Comparison of ENCODE assay signal across 10 mouse cellular contexts in the genomic region with DNA sequence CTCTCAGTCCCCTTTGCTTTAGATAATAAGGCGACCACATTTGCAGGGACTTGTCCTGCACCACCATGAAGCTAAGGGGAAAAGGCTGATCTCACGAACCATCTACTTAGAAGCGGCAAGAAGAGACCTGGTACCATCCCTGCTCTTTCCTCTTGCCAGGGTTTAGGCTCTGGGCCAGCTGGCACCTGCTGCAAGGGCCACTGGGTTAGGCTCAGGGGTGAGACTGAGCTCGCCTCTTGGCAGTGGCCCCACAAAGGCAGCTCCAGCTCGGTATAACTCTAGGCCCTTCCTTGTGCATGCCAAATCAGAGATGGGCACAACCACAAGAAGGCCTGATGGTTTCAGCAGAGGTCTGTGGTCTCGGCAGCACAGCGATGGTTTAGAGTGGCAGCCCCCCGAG.
DNase-seq lines count a peak whose midpoint lies in the region; ATAC-seq and TF ChIP-seq lines count a peak whose summit lies in the region.
"Had no signal": no experiment of that assay in that cellular context is flagged by ENCODE, and none has a peak within 500 bp of the region (broad histone marks: within the 10 kb centered on the region; RNA-seq: fewer than 3 reads in every experiment).

No protein-coding gene starts in this region.

- H3K27me3 ChIP-seq in hindbrain, embryonic 10.5 days (ENCODE audit: insufficient read depth, poor library complexity, severe bottlenecking), result no peaks in the 10 kb centered on the region
- no peaks in the 10 kb centered on the region for H3K27me3 ChIP-seq in hindbrain, embryonic 12.5 days
- H3K27me3 ChIP-seq in stomach, postnatal 0 days (ENCODE audit: control insufficient read depth, insufficient read depth, low read length), result no peaks in the 10 kb centered on the region
- H3K27me3 ChIP-seq in midbrain, embryonic 13.5 days, result no peaks in the 10 kb centered on the region
- H3K27me3 ChIP-seq: forebrain, embryonic 12.5 days; limb, embryonic 13.5 days had no signal

- no peak for DNase-seq in hindbrain, embryonic 10.5 days (ENCODE audit: low spot score)
- DNase-seq in adrenal gland, postnatal 10 days, result peak; percentile 89
- DNase-seq in gastrocnemius, postnatal 10 days, result peak; percentile 78
- DNase-seq in kidney, adult 9 months, result peak; percentile 85
- no peak for DNase-seq in stomach, postnatal 0 days (ENCODE audit: low spot score)
- no peak for DNase-seq in left cerebral cortex, postnatal 14 days (ENCODE audit: low spot score in 2 of 2)

- no peak for ATAC-seq in hindbrain, embryonic 12.5 days (ENCODE audit: low FRiP score)
- ATAC-seq in stomach, postnatal 0 days (ENCODE audit: low FRiP score, low TSS enrichment), result no peak
- no peak for ATAC-seq in midbrain, embryonic 13.5 days

- H3K36me3 ChIP-seq in hindbrain, embryonic 10.5 days, result peaks cover 35% of the 10 kb centered on the region
- peaks cover 4% of the 10 kb centered on the region; the same call in 1 of the 2 replicates for H3K36me3 ChIP-seq in hindbrain, embryonic 12.5 days
- no peaks in the 10 kb centered on the region for H3K36me3 ChIP-seq in stomach, postnatal 0 days (ENCODE audit: control insufficient read depth, insufficient read depth, low read length)
- peaks cover 41% of the 10 kb centered on the region for H3K36me3 ChIP-seq in midbrain, embryonic 13.5 days
- H3K36me3 ChIP-seq: forebrain, embryonic 12.5 days had no signal

- no peak for TF ChIP-seq EP300 in stomach, postnatal 0 days (optimal IDR thresholded peaks at IDR 0.05)

- H3K9me3 ChIP-seq in hindbrain, embryonic 10.5 days, result no peaks in the 10 kb centered on the region
- H3K9me3 ChIP-seq in hindbrain, embryonic 12.5 days (replicated peaks), result no peaks in the 10 kb centered on the region
- H3K9me3 ChIP-seq in stomach, postnatal 0 days (ENCODE audit: control insufficient read depth, low read length), result no peaks in the 10 kb centered on the region
- no peaks in the 10 kb centered on the region for H3K9me3 ChIP-seq in midbrain, embryonic 13.5 days
- H3K9me3 ChIP-seq: forebrain, embryonic 12.5 days; limb, embryonic 13.5 days had no signal

- no peak for TF ChIP-seq CTCF in stomach, postnatal 0 days (IDR thresholded peaks at IDR 0.05; ENCODE audit: low read depth)

- H3K9ac ChIP-seq in hindbrain, embryonic 12.5 days, result no peak overlapping the region
- H3K9ac ChIP-seq in stomach, postnatal 0 days (ENCODE audit: low read length), result no peak overlapping the region
- H3K9ac ChIP-seq in midbrain, embryonic 13.5 days (replicated peaks), result no peak overlapping the region
- H3K9ac ChIP-seq: forebrain, embryonic 12.5 days; limb, embryonic 13.5 days had no signal

- H3K27ac ChIP-seq in hindbrain, embryonic 10.5 days, result peak overlapping the region; percentile 16; the same call in 1 of the 2 replicates
- H3K27ac ChIP-seq in hindbrain, embryonic 12.5 days, result no peak overlapping the region
- H3K27ac ChIP-seq in stomach, postnatal 0 days (replicated peaks), result no peak overlapping the region
- H3K27ac ChIP-seq in midbrain, embryonic 13.5 days, result no peak overlapping the region
- H3K27ac ChIP-seq: forebrain, embryonic 12.5 days; limb, embryonic 13.5 days had no signal

- H3K4me3 ChIP-seq in hindbrain, embryonic 10.5 days, result no peak overlapping the region
- no peak overlapping the region for H3K4me3 ChIP-seq in hindbrain, embryonic 12.5 days
- H3K4me3 ChIP-seq in stomach, postnatal 0 days (ENCODE audit: low read depth, low read length), result no peak overlapping the region
- no peak overlapping the region for H3K4me3 ChIP-seq in midbrain, embryonic 13.5 days (replicated peaks)
- H3K4me3 ChIP-seq: forebrain, embryonic 12.5 days; limb, embryonic 13.5 days had no signal

- WGBS in hindbrain, embryonic 10.5 days, result 90% methylated on average over 8 of the region's 8 CpGs
- WGBS in hindbrain, embryonic 12.5 days, result 89% methylated on average over 8 of the region's 8 CpGs
- 73% methylated on average over 8 of the region's 8 CpGs for WGBS in stomach, postnatal 0 days
- WGBS in midbrain, embryonic 13.5 days, result 87% methylated on average over 8 of the region's 8 CpGs

- H3K4me1 ChIP-seq in hindbrain, embryonic 10.5 days (replicated peaks), result peaks cover 27% of the 10 kb centered on the region
- peaks cover 26% of the 10 kb centered on the region for H3K4me1 ChIP-seq in hindbrain, embryonic 12.5 days
- 0 out of 2 replicates have a peak, but pooled peaks cover 4% of the 10 kb centered on the region for H3K4me1 ChIP-seq in stomach, postnatal 0 days (replicated peaks; ENCODE audit: control insufficient read depth, insufficient read depth)
- H3K4me1 ChIP-seq in midbrain, embryonic 13.5 days (replicated peaks), result peaks cover 18% of the 10 kb centered on the region; the same call in 1 of the 2 replicates

- H3K4me2 ChIP-seq in hindbrain, embryonic 12.5 days (replicated peaks), result no peak overlapping the region
- no peak overlapping the region for H3K4me2 ChIP-seq in stomach, postnatal 0 days (replicated peaks; ENCODE audit: low read depth)
- H3K4me2 ChIP-seq in midbrain, embryonic 13.5 days (replicated peaks), result no peak overlapping the region
- H3K4me2 ChIP-seq: forebrain, embryonic 12.5 days; limb, embryonic 13.5 days had no signal

- intact Hi-C loops in left cerebral cortex, postnatal 14 days (cut with DNase I), result loop anchor here (10.0 kb wide), 1 partner anchor 877 kb away; no protein-coding TSS in a partner anchor

Comparison
In these comparisons a context has a peak if more than half of its experiments do, and no peak if none do; other contexts are left out.
1. DNase-seq: peak in adrenal gland, postnatal 10 days (single experiment), gastrocnemius, postnatal 10 days (single experiment) and kidney, adult 9 months (single experiment); none in hindbrain, embryonic 10.5 days (single experiment), stomach, postnatal 0 days (single experiment) and left cerebral cortex, postnatal 14 days (0 of 2).